Mouse (Mus musculus) megakaryocyte, embryonic 14.5 days (primary cell): ENCODE measurements at regions not wholly inside any gene's neighbourhood (a gene's known extent, or its start where the extent isn't known, plus 50 kb on each side); places are given as distances from the start of the nearest gene placed in this dataset.

Source experiments
- FLI1 ChIP-seq: IDR thresholded peaks from 2 replicates; pipeline ENCODE4 v1.6.1; 2012; ENCODE audit warnings: low read length, inconsistent platforms, mixed read lengths
- GATA1 ChIP-seq: IDR thresholded peaks from 3 replicates; pipeline ENCODE4 v1.6.1; 2012; ENCODE audit warnings: mixed read lengths, low read length, inconsistent platforms, borderline replicate concordance

GRCm38 (mm10) chr10:46016295-46016694 lies 438.7 kb downstream of the Hace1 start:
- TF ChIP-seq GATA1 (no peak), FLI1 (no peak)
